Mouse (Mus musculus): Measurements from ENCODE around the gene Atxn2l. TPM values are rescaled to one million over a fixed set of nuclear protein-coding genes. Genes with fewer than 3 reads are reported as not detected.

Gene Atxn2l
- polyA plus RNA-seq (2015; fragmentation: Illumina TruSeq; extraction: RNeasy Lipid Tissue Mini Kit (QIAGEN cat#74804); ENCODE audit: insufficient read depth, low read depth, low replicate concordance) = 32.1 TPM

DNA sequence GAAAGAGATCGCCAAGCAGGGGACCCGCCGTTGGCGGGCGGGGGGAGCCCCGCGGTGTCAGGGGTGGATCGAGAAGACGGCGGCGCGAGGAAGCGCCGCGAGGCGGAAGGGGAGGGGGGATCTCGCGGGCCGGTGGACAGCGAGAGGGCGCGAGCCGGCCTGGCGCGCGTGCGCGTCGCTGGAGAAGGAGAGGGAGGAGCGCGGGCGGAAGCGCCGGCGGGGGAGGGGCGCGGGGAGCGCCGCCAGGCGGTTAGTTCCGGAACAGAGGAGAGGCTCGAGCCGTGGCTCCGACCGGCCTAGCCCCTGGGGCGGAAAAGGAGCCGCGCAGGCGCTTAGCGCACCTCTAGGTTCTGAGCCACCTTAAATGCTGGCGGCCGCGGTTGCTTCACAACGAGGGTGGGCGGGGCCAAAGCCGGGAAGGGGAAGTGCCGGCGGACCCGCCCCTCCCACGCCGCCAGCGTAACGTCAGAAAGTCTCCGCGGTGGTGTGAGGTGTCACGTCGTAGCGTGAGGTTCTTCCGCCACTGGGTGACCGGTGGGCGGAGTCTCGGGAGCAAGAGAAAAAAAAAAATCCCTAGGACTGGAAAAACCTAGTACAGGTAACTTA is at the start of gene Atxn2l:
TSS of gene Atxn2l (minus strand) at position 165 of the 606 bp plus-strand sequence.

DNA sequence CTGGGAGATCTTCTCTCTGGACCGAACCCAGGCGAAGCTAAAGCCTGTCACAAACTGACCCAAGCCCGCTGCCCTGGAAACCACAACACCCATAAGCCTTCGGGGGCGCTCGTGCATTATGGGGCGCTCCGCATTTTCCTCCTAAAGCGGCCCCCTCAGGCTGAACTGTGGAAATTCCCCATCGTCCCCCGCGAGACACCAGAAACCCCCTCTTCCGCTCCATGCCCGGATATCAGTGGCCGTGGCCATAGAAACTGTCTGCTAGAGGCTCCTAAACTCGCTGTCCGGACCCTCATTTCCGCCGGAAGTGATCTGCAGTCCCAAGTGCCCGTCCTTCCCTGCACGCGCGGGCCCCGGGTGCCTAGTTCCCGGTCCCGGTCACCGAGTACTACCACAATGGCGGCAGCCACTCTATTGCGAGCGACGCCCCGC is 16.2 kb downstream of the Atxn2l start, which contains the start of gene Tufm:
TSS of gene Tufm (plus strand) at position 310 of the 432 bp plus-strand sequence.

DNA sequence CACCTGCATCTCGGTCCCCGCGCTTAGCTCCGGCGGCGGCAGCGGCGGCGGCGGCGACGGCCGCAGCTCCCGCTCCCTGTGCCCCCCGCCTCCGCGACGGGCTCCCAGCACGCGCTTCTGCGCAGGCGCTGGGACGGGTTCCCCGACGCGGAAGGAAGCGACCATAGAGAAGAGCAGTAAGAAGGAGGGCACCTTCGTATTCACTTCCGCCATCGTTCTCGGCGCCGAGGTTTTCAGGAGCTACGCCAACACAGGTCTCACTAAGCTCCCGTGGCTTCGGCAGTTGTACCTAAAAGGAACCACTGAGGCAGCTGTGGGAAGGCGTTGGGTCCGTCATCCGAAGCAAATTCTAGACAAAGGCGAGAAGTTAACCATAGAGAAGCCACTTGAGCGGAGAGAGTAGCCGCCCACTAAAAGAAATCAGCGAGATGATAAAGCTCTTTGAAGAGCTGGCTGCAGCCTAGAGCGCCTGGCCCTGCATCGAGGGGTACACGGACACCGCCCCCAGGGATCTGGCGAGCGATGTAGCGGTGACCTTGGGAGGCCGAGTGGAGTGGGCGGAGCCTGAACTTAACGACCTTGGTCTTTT is 28.1 kb downstream of the Atxn2l start, which contains the start of gene Sh2b1:
TSS of gene Sh2b1 (minus strand) at position 432 of the 589 bp plus-strand sequence.

GRCm38 (mm10) chr7:126463004-126463403 is 40.2 kb downstream of the Atxn2l start, which contains the start of gene Atp2a1:
Atp2a1 (minus strand) TSS chr7:126463108.

Other genes starting within 250 kb of the Atxn2l start
- 0.83 TPM for gene Sbk1, start 230.8 kb downstream of the Atxn2l start, polyA plus RNA-seq (2015; fragmentation: Illumina TruSeq; extraction: RNeasy Lipid Tissue Mini Kit (QIAGEN cat#74804); ENCODE audit: insufficient read depth, low read depth, low replicate concordance)
- gene Lat, start 133.9 kb downstream of the Atxn2l start, polyA plus RNA-seq (2015; fragmentation: Illumina TruSeq; extraction: RNeasy Lipid Tissue Mini Kit (QIAGEN cat#74804); ENCODE audit: insufficient read depth, low read depth, low replicate concordance) = not detected
- gene Spns1, start 126.0 kb downstream of the Atxn2l start, polyA plus RNA-seq (2015; fragmentation: Illumina TruSeq; extraction: RNeasy Lipid Tissue Mini Kit (QIAGEN cat#74804); ENCODE audit: insufficient read depth, low read depth, low replicate concordance) = 21.5 TPM
- 1.7 TPM for gene Nfatc2ip, start 106.7 kb downstream of the Atxn2l start, polyA plus RNA-seq (2015; fragmentation: Illumina TruSeq; extraction: RNeasy Lipid Tissue Mini Kit (QIAGEN cat#74804); ENCODE audit: insufficient read depth, low read depth, low replicate concordance)
- gene Cd19, start 88.5 kb downstream of the Atxn2l start, polyA plus RNA-seq (2015; fragmentation: Illumina TruSeq; extraction: RNeasy Lipid Tissue Mini Kit (QIAGEN cat#74804); ENCODE audit: insufficient read depth, low read depth, low replicate concordance) = 0.33 TPM
- 6.8 TPM for gene Rabep2, start 74.7 kb downstream of the Atxn2l start, polyA plus RNA-seq (2015; fragmentation: Illumina TruSeq; extraction: RNeasy Lipid Tissue Mini Kit (QIAGEN cat#74804); ENCODE audit: insufficient read depth, low read depth, low replicate concordance)
- not detected for gene Atp2a1, start 40.3 kb downstream of the Atxn2l start, polyA plus RNA-seq (2015; fragmentation: Illumina TruSeq; extraction: RNeasy Lipid Tissue Mini Kit (QIAGEN cat#74804); ENCODE audit: insufficient read depth, low read depth, low replicate concordance)
- gene Sh2b1, start 28.0 kb downstream of the Atxn2l start, polyA plus RNA-seq (2015; fragmentation: Illumina TruSeq; extraction: RNeasy Lipid Tissue Mini Kit (QIAGEN cat#74804); ENCODE audit: insufficient read depth, low read depth, low replicate concordance) = 13.6 TPM
- gene Tufm, start 16.1 kb downstream of the Atxn2l start, polyA plus RNA-seq (2015; fragmentation: Illumina TruSeq; extraction: RNeasy Lipid Tissue Mini Kit (QIAGEN cat#74804); ENCODE audit: insufficient read depth, low read depth, low replicate concordance) = 15.1 TPM
- gene Eif3c, start 63.0 kb upstream of the Atxn2l start, polyA plus RNA-seq (2015; fragmentation: Illumina TruSeq; extraction: RNeasy Lipid Tissue Mini Kit (QIAGEN cat#74804); ENCODE audit: insufficient read depth, low read depth, low replicate concordance) = 22.8 TPM
- gene Apobr, start 81.5 kb upstream of the Atxn2l start, polyA plus RNA-seq (2015; fragmentation: Illumina TruSeq; extraction: RNeasy Lipid Tissue Mini Kit (QIAGEN cat#74804); ENCODE audit: insufficient read depth, low read depth, low replicate concordance) = 1.6 TPM
- 26.6 TPM for gene Cln3, start 82.4 kb upstream of the Atxn2l start, polyA plus RNA-seq (2015; fragmentation: Illumina TruSeq; extraction: RNeasy Lipid Tissue Mini Kit (QIAGEN cat#74804); ENCODE audit: insufficient read depth, low read depth, low replicate concordance)
- gene Il27, start 91.5 kb upstream of the Atxn2l start, polyA plus RNA-seq (2015; fragmentation: Illumina TruSeq; extraction: RNeasy Lipid Tissue Mini Kit (QIAGEN cat#74804); ENCODE audit: insufficient read depth, low read depth, low replicate concordance) = not detected
- gene Nupr1, start 127.4 kb upstream of the Atxn2l start, polyA plus RNA-seq (2015; fragmentation: Illumina TruSeq; extraction: RNeasy Lipid Tissue Mini Kit (QIAGEN cat#74804); ENCODE audit: insufficient read depth, low read depth, low replicate concordance) = 3,774 TPM
- gene Sgf29, start 145.9 kb upstream of the Atxn2l start, polyA plus RNA-seq (2015; fragmentation: Illumina TruSeq; extraction: RNeasy Lipid Tissue Mini Kit (QIAGEN cat#74804); ENCODE audit: insufficient read depth, low read depth, low replicate concordance) = 23.8 TPM
- gene Sult1a1, start 173.0 kb upstream of the Atxn2l start, polyA plus RNA-seq (2015; fragmentation: Illumina TruSeq; extraction: RNeasy Lipid Tissue Mini Kit (QIAGEN cat#74804); ENCODE audit: insufficient read depth, low read depth, low replicate concordance) = 32.4 TPM
- gene Bola2, start 192.0 kb upstream of the Atxn2l start, polyA plus RNA-seq (2015; fragmentation: Illumina TruSeq; extraction: RNeasy Lipid Tissue Mini Kit (QIAGEN cat#74804); ENCODE audit: insufficient read depth, low read depth, low replicate concordance) = 43.5 TPM
- 3.1 TPM for gene Slx1b, start 192.3 kb upstream of the Atxn2l start, polyA plus RNA-seq (2015; fragmentation: Illumina TruSeq; extraction: RNeasy Lipid Tissue Mini Kit (QIAGEN cat#74804); ENCODE audit: insufficient read depth, low read depth, low replicate concordance)
- 7.3 TPM for gene Coro1a, start 204.3 kb upstream of the Atxn2l start, polyA plus RNA-seq (2015; fragmentation: Illumina TruSeq; extraction: RNeasy Lipid Tissue Mini Kit (QIAGEN cat#74804); ENCODE audit: insufficient read depth, low read depth, low replicate concordance)